Mouse (Mus musculus): Measurements from ENCODE around the gene Camk1d. TPM values are rescaled to one million over a fixed set of nuclear protein-coding genes. Genes with fewer than 3 reads are reported as not detected.
"Not testable (repeated sequence)": the region's sequence is repeated elsewhere in the genome, so short reads cannot be mapped to it uniquely, and the experiment has no call there.

Camk1d gene
- polyA plus RNA-seq, 1 experiment = 58.0 TPM

- Histone ChIP-seq H3K4me1 (ENCODE audit: control insufficient read depth, insufficient read depth, low read length) (peaks cover 5% of the 10 kb centered on the region), H3K4me3 (ENCODE audit: insufficient read depth, low read depth, low read length) (no peak overlapping the region), H3K27ac (ENCODE audit: insufficient read depth, low read depth, low read length) (peak overlapping the region; percentile 90)
- TF ChIP-seq CTCF (IDR thresholded peaks at IDR 0.05; ENCODE audit: insufficient read depth, low read depth, low read length) = no peak
- no peak for TF ChIP-seq POLR2A (IDR thresholded peaks at IDR 0.05; ENCODE audit: insufficient read depth, low read depth, low read length)
- WGBS = 27% methylated on average over 3 of the region's 3 CpGs
Measured at GRCm38 (mm10) chr2:5553264-5553663, 161.1 kb downstream of the Camk1d start.

GRCm38 (mm10) chr2:5551758-5552255, 162.5 kb downstream of the Camk1d start:
- WGBS = 96% methylated on average over 5 of the region's 5 CpGs
- H3K4me1 ChIP-seq (ENCODE audit: control insufficient read depth, insufficient read depth, low read length) = peaks cover 5% of the 10 kb centered on the region
- TF ChIP-seq POLR2A (IDR thresholded peaks at IDR 0.05; ENCODE audit: insufficient read depth, low read depth, low read length) (no peak), CTCF (IDR thresholded peaks at IDR 0.05; ENCODE audit: insufficient read depth, low read depth, low read length) (no peak)
- H3K27ac ChIP-seq (ENCODE audit: insufficient read depth, low read depth, low read length) = 0 out of 2 replicates have a peak overlapping the region, but pooled peaks have one; percentile 90
- no peak overlapping the region for H3K4me3 ChIP-seq (ENCODE audit: insufficient read depth, low read depth, low read length)

- WGBS = 88% methylated on average over 2 of the region's 2 CpGs
- Histone ChIP-seq H3K27ac (ENCODE audit: insufficient read depth, low read depth, low read length) (no peak overlapping the region), H3K4me1 (ENCODE audit: control insufficient read depth, insufficient read depth, low read length) (peaks cover 5% of the 10 kb centered on the region), H3K4me3 (ENCODE audit: insufficient read depth, low read depth, low read length) (no peak overlapping the region)
- TF ChIP-seq CTCF (IDR thresholded peaks at IDR 0.05; ENCODE audit: insufficient read depth, low read depth, low read length) (no peak), POLR2A (IDR thresholded peaks at IDR 0.05; ENCODE audit: insufficient read depth, low read depth, low read length) (no peak)
Measured at GRCm38 (mm10) chr2:5549334-5549733, 165.0 kb downstream of the Camk1d start.

- TF ChIP-seq CTCF (IDR thresholded peaks at IDR 0.05; ENCODE audit: insufficient read depth, low read depth, low read length) = no peak
- TF ChIP-seq POLR2A (IDR thresholded peaks at IDR 0.05; ENCODE audit: insufficient read depth, low read depth, low read length) = no peak
- Histone ChIP-seq H3K27ac (ENCODE audit: insufficient read depth, low read depth, low read length) (no peak overlapping the region), H3K4me3 (ENCODE audit: insufficient read depth, low read depth, low read length) (no peak overlapping the region), H3K4me1 (ENCODE audit: control insufficient read depth, insufficient read depth, low read length) (peaks cover 5% of the 10 kb centered on the region)
- 76% methylated on average over 4 of the region's 4 CpGs for WGBS
Measured at GRCm38 (mm10) chr2:5548872-5549271, 165.4 kb downstream of the Camk1d start.

- no peak overlapping the region for H3K4me3 ChIP-seq (ENCODE audit: insufficient read depth, low read depth, low read length)
- no peak overlapping the region for H3K27ac ChIP-seq (ENCODE audit: insufficient read depth, low read depth, low read length)
- 76% methylated on average over 3 of the region's 3 CpGs for WGBS
- TF ChIP-seq POLR2A (IDR thresholded peaks at IDR 0.05; ENCODE audit: insufficient read depth, low read depth, low read length) (no peak), CTCF (IDR thresholded peaks at IDR 0.05; ENCODE audit: insufficient read depth, low read depth, low read length) (no peak)
- no peaks in the 10 kb centered on the region for H3K4me1 ChIP-seq (ENCODE audit: control insufficient read depth, insufficient read depth, low read length)
Measured at GRCm38 (mm10) chr2:5540870-5541269, 173.4 kb downstream of the Camk1d start.

GRCm38 (mm10) chr2:5539894-5540293, 174.4 kb downstream of the Camk1d start:
- H3K4me1 ChIP-seq (ENCODE audit: control insufficient read depth, insufficient read depth, low read length); H3K27ac ChIP-seq (ENCODE audit: insufficient read depth, low read depth, low read length); H3K4me3 ChIP-seq (ENCODE audit: insufficient read depth, low read depth, low read length): not testable (repeated sequence)
- WGBS = 69% methylated on average over 3 of the region's 3 CpGs

GRCm38 (mm10) chr2:5533868-5534267, 180.4 kb downstream of the Camk1d start:
- Histone ChIP-seq H3K4me1 (ENCODE audit: control insufficient read depth, insufficient read depth, low read length) (no peaks in the 10 kb centered on the region), H3K27ac (ENCODE audit: insufficient read depth, low read depth, low read length) (no peak overlapping the region), H3K4me3 (ENCODE audit: insufficient read depth, low read depth, low read length) (no peak overlapping the region)
- WGBS = 34% methylated on average over 2 of the region's 2 CpGs
- TF ChIP-seq POLR2A (IDR thresholded peaks at IDR 0.05; ENCODE audit: insufficient read depth, low read depth, low read length) (no peak), CTCF (IDR thresholded peaks at IDR 0.05; ENCODE audit: insufficient read depth, low read depth, low read length) (no peak)

GRCm38 (mm10) chr2:5529992-5530391, 184.3 kb downstream of the Camk1d start:
- H3K4me3 ChIP-seq (ENCODE audit: insufficient read depth, low read depth, low read length) = no peak overlapping the region
- WGBS = 52% methylated on average over 2 of the region's 2 CpGs
- peaks cover 2% of the 10 kb centered on the region for H3K4me1 ChIP-seq (ENCODE audit: control insufficient read depth, insufficient read depth, low read length)
- TF ChIP-seq POLR2A (IDR thresholded peaks at IDR 0.05; ENCODE audit: insufficient read depth, low read depth, low read length) (no peak), CTCF (IDR thresholded peaks at IDR 0.05; ENCODE audit: insufficient read depth, low read depth, low read length) (no peak)
- no peak overlapping the region for H3K27ac ChIP-seq (ENCODE audit: insufficient read depth, low read depth, low read length)

- Histone ChIP-seq H3K4me3 (ENCODE audit: insufficient read depth, low read depth, low read length) (no peak overlapping the region), H3K4me1 (ENCODE audit: control insufficient read depth, insufficient read depth, low read length) (peaks cover 5% of the 10 kb centered on the region; the same call in 1 of the 2 replicates), H3K27ac (ENCODE audit: insufficient read depth, low read depth, low read length) (no peak overlapping the region)
- TF ChIP-seq POLR2A (IDR thresholded peaks at IDR 0.05; ENCODE audit: insufficient read depth, low read depth, low read length) (no peak), CTCF (IDR thresholded peaks at IDR 0.05; ENCODE audit: insufficient read depth, low read depth, low read length) (no peak)
- 49% methylated on average over 8 of the region's 8 CpGs for WGBS
Measured at GRCm38 (mm10) chr2:5519221-5519669, 195.1 kb downstream of the Camk1d start.

- 63% methylated on average over 2 of the region's 2 CpGs for WGBS
- no peak overlapping the region for H3K4me3 ChIP-seq (ENCODE audit: insufficient read depth, low read depth, low read length)
- H3K4me1 ChIP-seq (ENCODE audit: control insufficient read depth, insufficient read depth, low read length) = peaks cover 11% of the 10 kb centered on the region
- TF ChIP-seq POLR2A (IDR thresholded peaks at IDR 0.05; ENCODE audit: insufficient read depth, low read depth, low read length) = no peak
- TF ChIP-seq CTCF (IDR thresholded peaks at IDR 0.05; ENCODE audit: insufficient read depth, low read depth, low read length) = no peak
- H3K27ac ChIP-seq (ENCODE audit: insufficient read depth, low read depth, low read length) = no peak overlapping the region
Measured at GRCm38 (mm10) chr2:5515106-5515505, 199.2 kb downstream of the Camk1d start.
